Mouse (Mus musculus): ENCODE data around the gene Gm4952.

- TF ChIP-seq EP300 (IDR thresholded peaks at IDR 0.05) = no peak
- TF ChIP-seq CTCF (IDR thresholded peaks at IDR 0.05) = no peak
Observed at GRCm38 (mm10) chr19:12599674-12600073, at the start of gene Gm4952.

All from lung, postnatal 0 days (tissue).